Mouse (Mus musculus): ENCODE measurements around the gene Nsg2.

DNA sequence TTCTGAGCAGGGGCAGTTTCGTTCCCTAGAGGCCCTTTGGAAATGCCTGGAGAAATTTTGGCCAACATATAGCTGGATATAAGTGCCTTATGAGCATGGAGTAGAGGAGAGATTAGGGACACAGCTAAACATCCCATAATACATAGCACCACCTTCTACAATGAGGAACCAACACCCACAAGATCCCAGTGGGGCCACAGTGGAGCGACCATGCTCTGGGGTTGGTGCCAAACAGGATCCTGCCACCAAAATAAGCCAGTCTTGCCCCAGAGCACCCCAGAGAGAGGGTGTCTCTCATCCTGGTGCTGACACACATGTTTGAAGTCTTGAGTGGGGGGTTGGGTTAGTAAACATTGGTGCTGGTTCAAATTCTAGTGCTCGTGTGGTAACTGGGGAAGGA is 28.3 kb downstream of the Nsg2 start:
- TF ChIP-seq CTCF (IDR thresholded peaks at IDR 0.05; ENCODE audit: borderline replicate concordance, control insufficient read depth, extremely low read depth, insufficient read depth, low read length, poor library complexity) = no peak
- no peak for TF ChIP-seq POLR2A (IDR thresholded peaks at IDR 0.05; ENCODE audit: control insufficient read depth, extremely low read depth, insufficient read depth, low read length, poor library complexity)
